Mouse (Mus musculus) forebrain, embryonic 11.5 days (tissue): ENCODE data around the gene Rps27a. TPM values are rescaled to one million over a fixed set of nuclear protein-coding genes. Genes with fewer than 3 reads are reported as not detected.
"Not testable (repeated sequence)": the region's sequence is repeated elsewhere in the genome, so short reads cannot be mapped to it uniquely, and the experiment has no call there.

Source experiments
- ATAC-seq: fragments of 200-750 bp; cut with Nextera tagmentation; replicated peaks from 2 replicates; pipeline ENCODE4 v1.8.0; 2017; ENCODE audit warnings: moderate TSS enrichment; ENCODE audit not compliant: low FRiP score
- DNase-seq: peaks from one replicate; pipeline ENCODE4 v3.0.0-alpha.2; 2017; ENCODE audit warnings: low spot score
- H3K27ac ChIP-seq: fragments of 300-500 bp; sonication (generic); 2 replicates; pipeline ENCODE4 v1.5.1; 2014; ENCODE audit warnings: low read depth, low read length
- H3K27me3 ChIP-seq: fragments of 300-500 bp; sonication (generic); 2 replicates; pipeline ENCODE4 v1.6.1; 2014; ENCODE audit warnings: mild to moderate bottlenecking, low read length, mixed read lengths; ENCODE audit not compliant: control insufficient read depth, insufficient read depth
- H3K36me3 ChIP-seq: fragments of 300-500 bp; sonication (generic); 2 replicates; pipeline ENCODE4 v1.6.1; 2014; ENCODE audit warnings: mild to moderate bottlenecking, low read length, moderate library complexity, mixed read lengths; ENCODE audit not compliant: control insufficient read depth, insufficient read depth
- H3K4me1 ChIP-seq: fragments of 300-500 bp; sonication (generic); replicated peaks from 2 replicates; pipeline ENCODE4 v1.6.1; 2014; ENCODE audit warnings: low read length, mixed read lengths; ENCODE audit not compliant: control insufficient read depth, insufficient read depth
- H3K4me2 ChIP-seq: fragments of 300-500 bp; sonication (generic); 2 replicates; pipeline ENCODE4 v1.6.1; 2014; ENCODE audit warnings: low read depth, mild to moderate bottlenecking, low read length, moderate library complexity, mixed read lengths; ENCODE audit not compliant: severe bottlenecking
- H3K4me3 ChIP-seq: fragments of 300-500 bp; sonication (generic); 2 replicates; pipeline ENCODE4 v1.5.1; 2014; ENCODE audit warnings: low read depth, low read length
- H3K9ac ChIP-seq: fragments of 300-500 bp; sonication (generic); 2 replicates; pipeline ENCODE4 v1.6.1; 2014; ENCODE audit warnings: low read length
- H3K9me3 ChIP-seq: fragments of 300-500 bp; sonication (generic); 2 replicates; pipeline ENCODE4 v1.6.1; 2016; ENCODE audit warnings: low read length, mixed read lengths; ENCODE audit not compliant: control insufficient read depth
- WGBS: fragments of 180-500 bp; shearing (Covaris S2); extraction: QIAGEN DNeasy Blood & Tissue Kit; methylation state at CpG from one replicate; pipeline ENCODE4 v1.1.7; 2014; 5-methylcytosine and 5-hydroxymethylcytosine counted together
- polyA plus RNA-seq: library from polyadenylated mRNA; unstranded; fragments of >200 nt; fragmentation: Nextera tagmentation; extraction: Ambion mirVana; gene quantifications from 2 replicates; pipeline ENCODE4 v1.2.1, GENCODE M21; 2014

Rps27a gene
- polyA plus RNA-seq, 1 experiment from 2014 or later: 939 TPM

DNA sequence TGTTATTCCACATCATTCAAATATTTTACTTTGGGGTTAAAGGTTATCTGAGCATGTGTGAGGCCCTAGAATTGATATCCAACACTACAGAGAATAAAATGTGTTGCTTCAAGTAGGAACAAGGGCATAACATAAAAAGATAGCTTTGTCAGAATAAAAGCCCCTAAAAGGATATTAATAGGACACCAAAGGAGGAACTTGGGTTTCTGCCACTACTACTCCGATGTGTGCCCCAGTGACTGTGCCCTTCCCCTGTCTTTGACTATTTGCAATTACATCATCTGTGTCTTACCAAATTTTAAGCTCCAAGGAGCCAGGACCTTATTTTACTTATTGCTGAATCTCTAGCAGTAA is 1.5 kb upstream of the Rps27a start:
- no peak overlapping the region for H3K9ac ChIP-seq
- H3K27me3 ChIP-seq: no peaks in the 10 kb centered on the region
- H3K27ac ChIP-seq: no peak overlapping the region
- H3K9me3 ChIP-seq: no peaks in the 10 kb centered on the region
- no peak overlapping the region for H3K4me2 ChIP-seq
- 97% methylated on average over 1 of the region's 1 CpGs for WGBS
- DNase-seq (no peak), ATAC-seq (no peak)
- H3K4me1 ChIP-seq: peaks cover 3% of the 10 kb centered on the region; the same call in 1 of the 2 replicates
- peaks cover 5% of the 10 kb centered on the region; the same call in 1 of the 2 replicates for H3K36me3 ChIP-seq
- no peak overlapping the region for H3K4me3 ChIP-seq

DNA sequence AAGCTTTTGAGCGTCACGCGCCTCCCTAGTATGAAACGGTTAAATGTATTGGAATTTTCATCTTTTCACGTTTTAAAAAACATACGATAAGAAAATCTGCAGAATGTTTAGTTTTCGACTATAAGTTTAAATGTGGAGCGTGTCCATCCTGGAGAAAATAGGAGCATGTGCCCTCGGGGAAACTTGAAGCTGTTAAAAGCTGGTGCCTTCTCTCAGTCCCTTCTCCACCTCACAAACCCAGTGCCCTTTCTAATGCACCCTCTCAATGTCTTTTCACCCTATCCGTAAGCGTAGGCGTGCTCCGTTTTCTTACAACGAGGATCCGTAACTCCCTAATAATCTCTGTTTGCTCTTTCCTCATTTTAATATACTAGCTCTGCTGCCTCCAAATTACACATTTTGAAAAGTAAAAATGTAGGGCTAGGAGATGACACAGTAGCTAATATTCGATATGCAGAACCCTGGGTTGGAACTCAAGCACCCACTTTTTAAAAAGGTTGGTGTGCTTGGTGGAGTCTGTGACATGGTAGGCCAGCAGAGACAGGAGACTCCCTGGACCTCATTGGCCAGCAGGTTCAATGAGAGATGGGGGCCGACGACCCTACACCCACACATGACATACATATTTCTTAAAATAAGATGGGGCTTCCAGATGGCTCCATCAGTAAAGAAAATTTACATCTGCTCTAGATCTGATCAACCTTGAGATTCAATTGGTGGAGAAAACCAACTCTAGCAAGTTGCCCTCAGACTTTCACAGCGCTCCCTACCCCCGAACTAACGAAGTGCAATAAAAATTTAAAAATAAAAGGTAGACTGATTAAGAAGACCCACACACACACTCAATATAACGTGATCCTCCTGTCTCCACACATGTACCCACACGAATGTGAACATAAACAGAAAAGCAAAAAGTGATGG is 855 bp upstream of the Rps27a start:
- H3K4me2 ChIP-seq: peak overlapping the region; percentile 55
- DNase-seq (no peak), ATAC-seq (no peak; the same call in 1 of the 2 replicates)
- peaks cover 3% of the 10 kb centered on the region; the same call in 1 of the 2 replicates for H3K4me1 ChIP-seq
- 27% methylated on average over 23 of the region's 23 CpGs for WGBS
- peaks cover 5% of the 10 kb centered on the region; the same call in 1 of the 2 replicates for H3K36me3 ChIP-seq
- H3K27ac ChIP-seq: no peak overlapping the region
- no peaks in the 10 kb centered on the region for H3K27me3 ChIP-seq
- no peaks in the 10 kb centered on the region for H3K9me3 ChIP-seq
- peak overlapping the region; percentile 94 for H3K9ac ChIP-seq
- H3K4me3 ChIP-seq: peak overlapping the region; percentile 64

DNA sequence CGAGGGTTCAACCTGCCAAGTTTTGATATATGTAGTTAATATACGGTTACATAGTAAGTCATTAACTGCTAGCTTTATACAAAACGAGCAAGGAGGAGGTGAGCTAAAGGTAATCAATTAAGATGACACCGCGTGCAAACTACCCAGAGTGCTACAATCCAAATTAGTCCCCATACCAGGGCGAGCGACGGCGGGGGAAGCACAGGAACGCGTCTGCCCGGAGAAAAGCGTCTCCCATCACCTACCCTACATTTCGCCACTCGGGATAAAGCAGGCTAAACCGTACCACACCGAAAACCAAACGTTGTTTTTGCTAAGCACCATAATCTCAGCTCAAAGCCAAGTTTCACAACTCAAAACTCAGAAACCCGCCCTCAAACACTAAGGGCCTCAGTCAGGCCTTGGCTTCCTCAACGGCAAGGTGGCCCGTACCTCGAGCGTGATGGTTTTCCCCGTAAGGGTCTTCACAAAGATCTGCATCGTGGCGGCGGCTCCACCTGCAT is 609 bp downstream of the Rps27a start:
- H3K4me2 ChIP-seq: peak overlapping the region; percentile 58
- WGBS: under 1% methylated on average over 27 of the region's 27 CpGs
- H3K27me3 ChIP-seq: no peaks in the 10 kb centered on the region
- ATAC-seq (peak; percentile 10), DNase-seq (no peak)
- peak overlapping the region; percentile 64 for H3K4me3 ChIP-seq
- peaks cover 3% of the 10 kb centered on the region; the same call in 1 of the 2 replicates for H3K4me1 ChIP-seq
- H3K9me3 ChIP-seq: no peaks in the 10 kb centered on the region
- H3K36me3 ChIP-seq: peaks cover 5% of the 10 kb centered on the region; the same call in 1 of the 2 replicates
- peak overlapping the region; percentile 34; the same call in 1 of the 2 replicates for H3K27ac ChIP-seq
- peak overlapping the region; percentile 94 for H3K9ac ChIP-seq

DNA sequence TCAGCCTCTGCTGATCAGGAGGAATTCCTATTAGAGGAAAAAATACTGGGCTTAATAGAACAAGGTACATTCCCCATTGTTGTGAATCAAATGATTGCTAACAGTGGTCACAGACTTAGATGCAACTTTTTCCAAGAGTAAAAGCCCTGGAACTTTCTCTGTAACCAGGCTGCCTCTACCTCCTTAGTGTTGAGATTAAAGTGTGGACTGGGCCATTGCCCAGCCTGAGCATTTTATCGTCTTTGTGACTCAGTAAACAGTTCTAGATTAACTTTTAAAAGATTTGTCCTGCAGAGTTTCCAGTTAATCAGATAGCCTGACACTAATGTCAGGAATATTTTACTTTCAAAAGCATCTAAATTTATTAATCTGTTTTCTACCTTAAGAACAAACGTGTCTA is 1.1 kb downstream of the Rps27a start:
- WGBS: 23% methylated on average over 2 of the region's 2 CpGs

DNA sequence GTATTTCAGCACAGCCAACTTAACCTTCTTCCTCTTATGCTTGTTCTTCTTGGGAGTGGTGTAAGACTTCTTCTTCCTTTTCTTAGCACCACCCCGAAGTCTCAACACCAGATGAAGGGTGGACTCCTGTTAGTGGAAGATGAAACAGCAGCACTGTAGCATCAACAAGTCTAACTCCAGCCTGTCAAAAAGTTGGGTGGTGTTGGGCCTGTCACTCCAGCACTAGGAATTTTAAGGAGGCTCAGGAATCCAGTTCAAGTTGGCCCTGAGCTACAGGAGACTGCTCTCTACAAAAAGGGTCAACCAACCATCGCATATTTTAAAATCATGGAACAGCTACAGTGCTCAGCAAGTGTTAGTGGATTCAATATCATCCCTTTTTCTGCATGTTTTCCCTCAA is 1.6 kb downstream of the Rps27a start:
- Histone ChIP-seq H3K4me2 (peak overlapping the region; percentile 58), H3K4me3 (peak overlapping the region; percentile 64)
- not testable (repeated sequence) for H3K9ac ChIP-seq, H3K4me1 ChIP-seq, DNase-seq, H3K27ac ChIP-seq, H3K36me3 ChIP-seq, H3K27me3 ChIP-seq, H3K9me3 ChIP-seq, ATAC-seq
- WGBS: 97% methylated on average over 2 of the region's 2 CpGs

More for the DNA sequence above, 1.1 kb downstream of the Rps27a start:
- H3K4me1 ChIP-seq: peaks cover 3% of the 10 kb centered on the region; the same call in 1 of the 2 replicates
- peak overlapping the region; percentile 94 for H3K9ac ChIP-seq
- H3K9me3 ChIP-seq: no peaks in the 10 kb centered on the region
- H3K4me3 ChIP-seq: peak overlapping the region; percentile 64
- H3K27ac ChIP-seq: no peak overlapping the region
- peak overlapping the region; percentile 58 for H3K4me2 ChIP-seq
- peaks cover 5% of the 10 kb centered on the region; the same call in 1 of the 2 replicates for H3K36me3 ChIP-seq
- DNase-seq (no peak), ATAC-seq (no peak)
- no peaks in the 10 kb centered on the region for H3K27me3 ChIP-seq

DNA sequence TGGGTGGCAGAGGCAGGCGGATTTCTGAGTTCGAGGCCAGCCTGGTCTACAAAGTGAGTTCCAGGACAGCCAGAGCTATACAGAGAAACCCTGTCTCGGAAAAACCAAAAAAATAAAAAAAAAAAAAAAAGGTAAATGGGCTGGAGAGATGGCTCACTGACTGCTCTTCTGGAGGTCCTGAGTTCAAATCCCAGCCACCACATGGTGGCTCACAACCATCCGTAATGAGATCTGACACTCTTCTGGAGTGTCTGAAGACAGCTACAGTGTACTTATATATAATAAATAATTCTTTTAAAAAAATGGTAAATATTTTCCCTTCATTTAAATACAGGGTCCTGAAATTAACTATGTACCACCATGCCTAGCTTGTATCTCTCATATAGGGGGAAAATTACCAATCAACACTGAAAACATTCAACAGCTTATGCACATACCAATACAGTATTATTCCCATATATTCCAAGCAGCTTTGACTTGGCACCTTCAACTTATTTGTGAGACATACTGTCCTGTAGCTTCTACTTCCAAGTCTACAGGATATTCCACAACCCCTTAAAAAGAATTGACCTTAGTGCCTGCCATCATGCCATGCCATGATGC is 2.7 kb downstream of the Rps27a start:
- H3K36me3 ChIP-seq, H3K4me3 ChIP-seq, H3K4me1 ChIP-seq, H3K4me2 ChIP-seq, H3K9me3 ChIP-seq, ATAC-seq, H3K9ac ChIP-seq, DNase-seq, H3K27ac ChIP-seq, H3K27me3 ChIP-seq: not testable (repeated sequence)
- WGBS: 85% methylated on average over 4 of the region's 4 CpGs

DNA sequence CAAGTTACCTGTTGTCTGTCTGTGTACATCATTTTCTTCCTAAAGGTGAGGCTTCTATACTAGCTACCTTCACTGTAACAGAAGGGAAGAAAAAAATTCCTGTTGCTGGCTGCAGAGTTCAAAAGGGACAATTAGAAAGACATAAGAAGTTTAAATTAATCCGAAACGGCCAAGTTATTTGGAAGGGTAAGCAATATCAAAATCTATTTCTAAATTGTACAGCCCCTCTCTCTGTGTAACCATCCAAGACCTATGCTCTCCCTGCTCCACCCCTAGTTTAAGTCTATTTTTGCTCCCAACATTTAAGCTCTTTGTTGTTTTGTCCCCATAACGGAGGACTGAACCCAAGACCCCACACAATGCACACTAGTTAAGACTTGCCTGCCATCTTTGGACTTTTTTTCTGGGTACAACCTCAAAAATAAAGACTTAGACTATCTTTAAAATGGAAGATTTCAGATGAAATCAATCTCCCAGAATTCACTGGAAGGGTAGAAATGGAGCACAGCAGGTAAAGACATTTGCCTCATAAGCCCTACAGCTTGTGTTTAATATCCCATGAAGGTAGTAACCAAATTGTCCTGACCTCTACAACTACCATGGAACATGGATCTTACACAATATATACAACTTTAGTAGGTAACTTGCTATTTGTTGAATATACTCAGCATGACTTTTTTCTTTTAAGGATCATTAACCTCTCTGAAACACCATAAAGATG is 3.5 kb downstream of the Rps27a start:
- DNase-seq (no peak), ATAC-seq (no peak)
- Histone ChIP-seq H3K27me3 (no peaks in the 10 kb centered on the region), H3K36me3 (peaks cover 7% of the 10 kb centered on the region; the same call in 1 of the 2 replicates), H3K9ac (no peak overlapping the region), H3K4me2 (no peak overlapping the region), H3K4me1 (peaks cover 3% of the 10 kb centered on the region; the same call in 1 of the 2 replicates), H3K9me3 (no peaks in the 10 kb centered on the region), H3K27ac (no peak overlapping the region), H3K4me3 (no peak overlapping the region)
- WGBS: 81% methylated on average over 3 of the region's 3 CpGs

DNA sequence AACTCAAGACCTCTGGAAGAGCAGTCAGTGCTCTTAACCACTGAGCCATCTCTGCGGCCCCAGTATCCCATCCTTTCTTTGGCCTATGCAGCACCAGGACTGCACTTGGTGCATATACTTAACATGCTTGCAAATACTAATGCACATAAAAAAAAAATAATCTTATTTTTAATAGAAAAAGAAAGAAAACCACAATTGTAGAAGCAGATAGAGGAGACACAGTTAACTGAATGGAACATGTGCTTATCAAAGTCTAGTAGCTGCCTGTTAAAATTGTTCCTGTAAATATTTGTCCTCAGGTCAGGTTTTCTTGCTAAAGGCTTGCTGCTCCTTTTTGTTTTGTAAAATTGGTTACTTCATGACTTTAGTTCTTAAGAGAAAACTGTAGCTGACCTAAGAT is 9.7 kb downstream of the Rps27a start:
- ATAC-seq (no peak), DNase-seq (no peak)
- H3K36me3 ChIP-seq: peaks cover 8% of the 10 kb centered on the region; the same call in 1 of the 2 replicates
- no peaks in the 10 kb centered on the region for H3K4me1 ChIP-seq
- no peaks in the 10 kb centered on the region for H3K27me3 ChIP-seq
- no peaks in the 10 kb centered on the region for H3K9me3 ChIP-seq
- no peak overlapping the region for H3K4me2 ChIP-seq
- WGBS: 97% methylated on average over 1 of the region's 1 CpGs
- no peak overlapping the region for H3K4me3 ChIP-seq
- no peak overlapping the region for H3K27ac ChIP-seq
- H3K9ac ChIP-seq: no peak overlapping the region
